24 mouse cellular contexts compared by ENCODE assay signal in the genomic region with DNA sequence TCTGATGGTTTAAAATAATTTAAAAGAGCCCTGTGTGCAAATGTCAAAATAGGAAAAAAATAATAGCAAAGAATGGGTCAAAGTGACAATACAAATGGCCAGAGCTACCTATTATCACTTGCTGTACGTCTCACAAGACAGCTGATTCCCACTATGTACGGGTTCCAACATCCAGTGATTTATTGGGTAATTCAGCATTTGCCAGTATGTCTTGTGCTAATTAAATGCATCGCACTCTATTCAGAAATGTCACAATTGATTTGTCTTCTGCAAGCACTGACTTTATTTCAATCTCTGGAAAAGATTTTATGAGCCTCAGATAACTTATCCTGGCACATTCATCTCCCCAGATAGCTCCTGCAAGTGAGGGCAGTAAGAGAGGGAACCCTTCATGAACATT.
"Had no signal": no experiment of that assay in that cellular context is flagged by ENCODE, and none has a peak within 500 bp of the region (broad histone marks: within the 10 kb centered on the region; RNA-seq: fewer than 3 reads in every experiment).

No protein-coding gene starts in this region.

- ATAC-seq: hindbrain, postnatal 0 days; intestine, embryonic 16.5 days had no signal

- H3K9me3 ChIP-seq: heart, embryonic 10.5 days; heart, embryonic 12.5 days; hindbrain, embryonic 13.5 days; limb, embryonic 10.5 days; limb, embryonic 12.5 days; liver, embryonic 13.5 days had no signal

- H3K4me3 ChIP-seq: gastrocnemius, adult 2 months; heart, embryonic 10.5 days; heart, embryonic 12.5 days; hindbrain, embryonic 13.5 days; layer of hippocampus, adult 2 months; left cerebral cortex, adult 2 months; limb, embryonic 10.5 days; limb, embryonic 12.5 days; liver, embryonic 13.5 days had no signal

- H3K36me3 ChIP-seq: heart, embryonic 10.5 days; heart, embryonic 12.5 days; hindbrain, embryonic 13.5 days; limb, embryonic 10.5 days; limb, embryonic 12.5 days; liver, embryonic 13.5 days had no signal

- H3K27ac ChIP-seq: gastrocnemius, adult 2 months; heart, embryonic 10.5 days; hindbrain, embryonic 13.5 days; hindbrain, postnatal 0 days; layer of hippocampus, adult 2 months; left cerebral cortex, adult 2 months; limb, embryonic 10.5 days; limb, embryonic 12.5 days; liver, embryonic 13.5 days had no signal

- H3K4me1 ChIP-seq: heart, embryonic 10.5 days; heart, embryonic 12.5 days; hindbrain, embryonic 13.5 days; limb, embryonic 10.5 days; limb, embryonic 12.5 days; liver, embryonic 13.5 days had no signal

- H3K27me3 ChIP-seq: heart, embryonic 12.5 days; hindbrain, embryonic 13.5 days; limb, embryonic 12.5 days; liver, embryonic 13.5 days had no signal

- H3K4me2 ChIP-seq: heart, embryonic 12.5 days; hindbrain, embryonic 13.5 days; limb, embryonic 12.5 days; liver, embryonic 11.5 days; liver, embryonic 13.5 days had no signal

- H3K9ac ChIP-seq: heart, embryonic 12.5 days; hindbrain, embryonic 13.5 days; limb, embryonic 12.5 days; liver, embryonic 13.5 days had no signal

- DNase-seq: gastrocnemius, adult 2 months; gastrocnemius, postnatal 10 days; gastrocnemius, postnatal 25 days; heart, adult 18-20 months; heart, postnatal 10 days; heart, postnatal 36 days; kidney, adult 11 months; kidney, adult 2 months; kidney, adult 9 months; kidney, postnatal 10 days; kidney, postnatal 25 days; kidney, postnatal 4 days; liver; liver, embryonic 13.5 days had no signal
